Mouse (Mus musculus): Measurements from ENCODE around the gene Dguok.
A peak's percentile ranks its signal among the peaks of the same experiment; 100 is the strongest.

Dguok gene

GRCm38 (mm10) chr6:83499078-83499477 lies 7.7 kb downstream of the Dguok start:
- DNase-seq (ENCODE audit: low read depth, low spot score), result peak; percentile 67

GRCm38 (mm10) chr6:83496753-83497710 lies 9.7 kb downstream of the Dguok start:
- DNase-seq (ENCODE audit: low read depth, low spot score), result no peak

GRCm38 (mm10) chr6:83496009-83496752 lies 10.6 kb downstream of the Dguok start:
- no peak for DNase-seq (ENCODE audit: low read depth, low spot score)

- no peak for DNase-seq (ENCODE audit: low read depth, low spot score)
These were observed 16.1 kb downstream of the Dguok start for GRCm38 (mm10) chr6:83490622-83491021.

- no peak for DNase-seq (ENCODE audit: low read depth, low spot score)
These were observed 18.6 kb downstream of the Dguok start for GRCm38 (mm10) chr6:83488200-83488599.

DNA sequence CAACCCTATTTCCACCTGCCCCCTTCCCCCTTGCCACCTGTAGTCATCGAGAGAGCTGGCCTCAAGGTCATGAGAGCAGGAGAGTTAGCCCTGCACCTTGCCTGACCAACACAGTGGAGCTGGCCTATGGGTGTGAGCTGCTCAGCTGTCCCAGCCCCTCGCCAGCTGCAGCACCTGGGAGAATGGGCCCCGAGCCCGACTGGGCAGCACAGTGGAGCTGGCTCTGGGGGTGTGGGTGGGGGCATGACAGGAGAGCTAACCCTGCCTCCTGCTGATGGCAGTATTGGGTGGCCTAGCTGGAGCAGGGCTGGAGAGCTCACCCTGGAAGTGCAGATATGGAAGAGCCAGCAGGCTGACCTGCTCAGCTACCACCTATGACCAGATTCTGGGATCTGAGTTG lies 19.5 kb downstream of the Dguok start:
- no peak for DNase-seq (ENCODE audit: low read depth, low spot score)

- DNase-seq (ENCODE audit: low read depth, low spot score), result no peak
These were observed 20.9 kb downstream of the Dguok start for GRCm38 (mm10) chr6:83485854-83486253.

DNA sequence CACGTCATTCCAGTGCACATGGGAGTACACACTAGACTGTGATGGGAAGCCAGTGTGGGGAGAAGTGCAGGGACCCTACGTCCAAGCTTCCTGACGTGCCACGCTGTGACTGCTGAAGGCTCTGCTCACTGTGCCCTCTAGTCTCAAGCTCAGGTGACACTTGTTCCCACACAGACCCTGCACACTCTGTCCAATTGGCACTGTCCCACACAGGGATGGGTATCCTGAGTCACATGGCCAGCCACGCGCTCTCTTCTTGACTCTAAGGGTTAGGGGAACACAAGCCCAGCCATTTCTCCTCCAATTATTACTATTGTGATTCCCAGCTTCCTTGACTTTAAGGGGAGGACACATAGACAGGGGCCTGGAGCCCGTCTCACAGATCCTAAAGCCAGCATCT lies 23.0 kb downstream of the Dguok start:
- no peak for DNase-seq (ENCODE audit: low read depth, low spot score)

DNA sequence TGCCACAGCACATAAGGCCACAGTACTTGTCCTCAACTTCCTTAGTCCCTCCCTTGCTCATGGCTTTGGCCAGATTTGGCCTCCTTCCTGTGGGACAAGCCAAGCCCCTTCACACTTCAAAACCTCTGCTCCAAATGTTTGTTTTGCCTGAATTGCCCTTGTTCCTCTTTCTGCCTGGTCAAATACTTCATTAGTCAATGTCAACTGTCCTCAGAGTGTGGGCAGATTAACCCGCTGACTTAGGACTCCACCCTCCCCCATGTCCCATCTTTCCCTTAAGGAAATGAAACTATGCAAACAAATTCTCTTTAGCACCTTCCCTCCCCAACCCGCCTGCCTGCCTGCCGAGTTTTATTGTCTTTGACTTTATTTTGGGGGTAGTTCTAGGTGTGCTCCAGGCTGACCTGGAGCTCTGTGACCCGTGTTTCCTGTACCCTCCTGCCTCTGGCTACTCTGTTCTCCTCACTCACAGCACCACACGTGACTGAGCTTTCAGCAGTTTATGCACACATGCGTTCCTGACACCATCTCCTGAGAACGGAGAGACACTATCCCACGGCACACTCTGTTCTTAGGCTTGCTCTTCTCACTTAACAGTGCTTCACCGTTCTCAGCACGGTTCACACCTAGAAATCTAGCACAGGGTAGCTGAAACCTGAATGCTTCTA lies 24.2 kb downstream of the Dguok start:
- DNase-seq (ENCODE audit: low read depth, low spot score), result no peak

GRCm38 (mm10) chr6:83480019-83480655 lies 26.6 kb downstream of the Dguok start:
- no peak for DNase-seq (ENCODE audit: low read depth, low spot score)

DNA sequence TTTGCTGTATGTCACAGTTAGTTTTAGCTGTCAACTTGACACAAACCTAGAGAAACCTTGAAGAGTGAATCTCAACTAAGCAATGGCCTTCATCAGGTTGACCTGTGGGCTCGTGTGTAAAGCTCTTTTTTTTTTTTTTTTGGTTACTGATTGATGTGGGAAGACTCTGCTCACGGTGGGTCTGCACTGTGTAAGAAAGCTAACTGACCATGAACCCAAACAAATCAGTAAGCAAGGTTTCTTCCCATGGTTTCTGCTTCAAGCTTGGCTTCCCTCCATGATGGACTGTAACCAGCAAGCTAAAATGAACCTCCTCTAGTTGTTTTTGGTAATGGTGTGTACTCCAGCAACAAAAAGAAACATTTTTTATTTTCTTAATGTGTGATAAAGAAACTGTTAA lies 27.6 kb downstream of the Dguok start:
- no peak for DNase-seq (ENCODE audit: low read depth, low spot score)

GRCm38 (mm10) chr6:83478628-83479027 lies 28.1 kb downstream of the Dguok start:
- DNase-seq (ENCODE audit: low read depth, low spot score), result no peak

GRCm38 (mm10) chr6:83478217-83478616 lies 28.6 kb downstream of the Dguok start:
- no peak for DNase-seq (ENCODE audit: low read depth, low spot score)

DNA sequence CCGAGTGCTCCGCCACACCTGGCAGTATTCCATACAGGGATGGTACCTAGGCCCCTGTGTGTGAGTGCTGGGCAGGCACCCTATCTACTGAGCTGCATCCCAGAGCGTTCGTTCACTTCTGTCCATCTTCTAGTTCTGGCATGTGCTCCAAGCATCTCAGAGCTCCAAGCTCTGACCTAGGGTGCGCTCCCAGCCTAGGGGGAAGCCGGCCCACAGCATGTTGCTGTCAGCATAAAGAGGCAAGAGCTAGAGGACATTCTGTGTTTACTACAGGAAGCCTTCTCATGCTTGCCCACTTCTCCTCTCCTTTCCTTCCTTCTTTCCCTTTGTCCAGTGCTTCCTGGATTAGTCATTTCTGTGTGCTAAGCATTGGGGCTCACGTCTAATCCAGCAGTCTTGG lies 31.3 kb downstream of the Dguok start:
- DNase-seq (ENCODE audit: low read depth, low spot score), result no peak

DNA sequence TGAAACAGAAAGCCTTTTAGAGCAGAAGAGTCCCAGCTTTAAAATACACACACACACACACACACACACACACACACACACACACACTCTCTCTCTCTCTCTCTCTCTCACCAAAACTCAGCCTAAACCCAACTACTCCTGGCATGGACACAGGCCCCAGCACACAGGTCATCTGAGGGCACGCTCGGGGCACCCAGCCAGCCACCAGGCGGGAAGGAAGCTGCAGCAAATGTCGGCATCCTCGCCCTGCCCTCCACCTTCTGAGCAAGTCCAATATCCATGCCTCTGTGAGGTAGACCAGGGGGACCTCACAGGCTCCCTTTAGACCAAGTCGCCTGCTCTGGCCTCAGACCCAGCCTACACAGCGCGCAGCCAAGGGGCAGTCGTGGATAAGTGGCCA lies 33.5 kb downstream of the Dguok start:
- no peak for DNase-seq (ENCODE audit: low read depth, low spot score)

DNA sequence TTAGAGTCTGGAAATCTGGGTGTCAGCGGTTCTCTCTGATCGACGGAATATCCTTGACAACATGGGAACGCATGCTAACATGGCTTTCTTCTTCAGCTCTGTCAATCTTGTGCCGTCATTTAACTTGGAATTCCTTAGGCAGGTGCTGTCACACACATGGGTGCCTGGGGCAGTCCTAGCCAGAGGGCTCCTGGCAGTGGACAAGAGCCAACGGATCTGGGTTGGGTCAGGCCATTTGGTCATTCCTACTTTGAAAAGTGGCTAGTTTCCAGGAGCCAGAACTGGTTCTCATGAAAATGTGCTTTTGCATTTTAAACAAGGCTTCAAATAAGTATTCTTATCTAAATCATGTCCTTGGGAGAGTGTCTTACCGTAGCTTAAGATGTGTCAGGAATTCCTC lies 35.0 kb downstream of the Dguok start:
- DNase-seq (ENCODE audit: low read depth, low spot score), result no peak

DNA sequence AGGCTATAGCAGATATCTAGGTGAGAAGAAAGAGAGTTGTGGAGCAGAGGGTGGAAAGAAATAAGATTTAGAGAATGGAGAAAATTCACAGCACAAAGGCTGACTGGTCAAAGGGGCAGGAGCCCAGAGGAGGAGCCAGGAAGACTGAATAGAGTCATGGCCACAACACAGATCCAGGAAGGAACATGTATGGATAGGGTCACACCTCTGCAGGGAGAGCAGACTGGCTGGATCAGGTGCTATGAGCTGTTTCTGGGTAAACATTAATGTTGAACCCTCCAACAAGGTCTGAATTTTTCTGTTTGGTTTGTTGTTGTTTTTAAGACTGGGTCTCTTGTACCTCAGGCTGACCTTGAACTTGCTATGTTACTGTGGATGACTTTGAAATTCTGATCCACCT lies 42.8 kb downstream of the Dguok start:
- no peak for DNase-seq (ENCODE audit: low read depth, low spot score)

- DNase-seq (ENCODE audit: low read depth, low spot score), result no peak
These were observed 47.6 kb downstream of the Dguok start, which contains the start of gene Tet3 for GRCm38 (mm10) chr6:83459034-83459644. Tet3 (minus strand) TSS chr6:83459084.

DNA sequence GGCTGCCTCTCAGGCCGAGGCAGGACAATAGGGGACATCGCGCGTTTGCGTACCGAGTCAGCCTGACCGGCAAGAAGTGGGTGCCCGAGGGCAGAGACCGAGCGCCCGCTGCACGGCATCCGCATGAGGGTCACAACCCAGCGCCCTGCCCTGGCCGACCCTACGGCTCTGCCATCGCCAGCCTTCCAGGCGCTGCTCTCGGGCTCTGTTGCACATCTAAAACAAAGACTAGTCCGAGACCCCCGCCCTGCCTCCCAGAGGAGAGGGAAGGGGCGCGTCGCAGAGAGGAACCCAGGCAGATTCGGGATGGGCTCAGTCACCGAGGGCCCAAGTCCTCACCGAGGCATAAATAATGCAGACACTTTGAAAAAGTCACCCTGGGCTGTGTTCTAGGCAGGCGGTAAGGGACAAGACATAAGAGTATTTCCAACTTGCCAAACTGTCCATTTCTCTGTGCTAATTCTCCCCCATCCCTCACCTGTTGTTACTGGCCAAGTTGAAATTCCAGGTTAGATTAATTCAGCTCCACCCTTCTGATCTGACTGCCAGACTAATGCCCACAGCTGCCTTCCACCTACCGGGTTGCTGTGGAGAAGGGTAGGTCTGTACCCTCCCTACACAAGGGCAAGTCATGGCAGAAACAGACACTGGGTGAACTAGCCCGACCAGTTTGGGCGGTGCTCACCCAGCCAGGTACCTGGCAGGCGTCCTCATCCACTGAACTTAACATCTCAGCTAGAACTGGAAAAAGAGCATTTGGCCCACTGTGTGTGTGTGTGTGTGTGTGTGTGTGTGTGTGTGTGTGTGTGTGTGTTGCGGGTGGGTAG lies 49.6 kb downstream of the Dguok start:
- no peak for DNase-seq (ENCODE audit: low read depth, low spot score)

Measured in telencephalon, adult 2 months (tissue).